Mouse (Mus musculus) 3T3-L1 (cell line): ENCODE measurements around the gene Sf1.
A peak's percentile ranks its signal among the peaks of the same experiment; 100 is the strongest.

ENCODE experiments used
- DNase-seq: peaks from one replicate; pipeline ENCODE4 v3.0.0-alpha.2; 2015; ENCODE audit warnings: low read depth, low spot score

Sf1 gene

DNA sequence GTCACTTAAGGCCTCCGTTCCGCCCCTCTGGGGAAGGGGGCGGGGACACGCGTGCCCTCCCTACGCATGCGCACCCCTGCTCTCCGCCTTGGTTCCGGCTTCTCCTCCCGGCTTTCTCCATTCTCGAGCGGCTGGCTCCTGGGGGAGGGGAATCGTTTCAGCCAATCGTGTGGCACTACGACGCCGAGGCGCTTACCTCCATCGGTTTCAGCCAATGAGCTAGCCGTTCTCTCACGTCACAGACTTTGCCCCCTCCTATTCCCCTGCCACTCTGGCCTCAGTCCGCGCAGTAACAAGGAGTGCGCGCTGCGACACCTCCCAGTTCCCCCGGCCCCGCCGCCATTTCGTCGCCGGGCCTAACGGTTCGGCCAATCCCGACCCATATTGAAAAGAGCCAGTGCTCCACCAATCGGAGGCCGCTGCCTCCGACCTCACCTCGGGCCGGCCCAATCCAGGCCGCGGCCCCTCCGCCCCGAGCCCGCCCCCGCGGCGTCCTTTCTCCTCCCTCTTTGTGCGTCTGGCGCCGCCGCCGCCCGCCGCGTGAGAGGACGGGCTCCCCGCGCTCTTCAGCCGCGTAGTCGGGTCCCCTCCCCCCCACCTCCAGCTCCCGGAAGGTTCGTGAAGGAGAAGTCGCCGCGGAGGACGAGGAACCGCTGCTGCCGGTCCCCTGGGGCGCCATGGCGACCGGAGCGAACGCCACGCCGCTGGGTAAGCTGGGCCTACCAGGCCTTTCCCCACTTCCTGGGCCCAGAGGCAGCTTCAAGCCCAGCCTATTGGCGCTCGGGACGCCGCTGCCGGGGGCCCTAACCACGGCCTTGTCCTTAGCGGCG is at the start of gene Sf1:
Sf1 (plus strand) TSS at position 280 of the 830 bp plus-strand sequence.
- DNase-seq: peak; percentile 100

DNA sequence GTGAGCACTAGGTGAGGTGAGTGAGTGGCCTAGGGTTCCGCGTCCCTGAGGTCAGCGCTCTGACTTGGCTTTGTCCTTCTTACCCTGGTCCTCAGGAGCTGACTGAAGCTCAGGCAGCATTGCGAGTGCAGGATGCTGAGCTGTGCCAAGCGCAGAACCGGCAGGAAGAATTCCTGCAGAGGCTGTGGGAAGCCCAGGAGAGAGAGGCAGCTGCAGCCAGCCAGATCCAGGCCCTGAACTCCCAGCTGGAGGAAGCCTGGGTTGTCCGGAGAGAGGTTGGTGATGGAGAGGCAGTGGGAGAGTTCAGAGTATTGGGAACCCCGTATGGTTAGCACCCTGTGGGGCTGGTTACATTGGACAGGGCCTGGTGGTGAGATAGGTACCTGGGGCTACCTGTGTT is 49.7 kb upstream of the Sf1 start:
- DNase-seq: no peak

GRCm38 (mm10) chr19:6314513-6314912 is 49.0 kb upstream of the Sf1 start:
- DNase-seq: no peak

DNA sequence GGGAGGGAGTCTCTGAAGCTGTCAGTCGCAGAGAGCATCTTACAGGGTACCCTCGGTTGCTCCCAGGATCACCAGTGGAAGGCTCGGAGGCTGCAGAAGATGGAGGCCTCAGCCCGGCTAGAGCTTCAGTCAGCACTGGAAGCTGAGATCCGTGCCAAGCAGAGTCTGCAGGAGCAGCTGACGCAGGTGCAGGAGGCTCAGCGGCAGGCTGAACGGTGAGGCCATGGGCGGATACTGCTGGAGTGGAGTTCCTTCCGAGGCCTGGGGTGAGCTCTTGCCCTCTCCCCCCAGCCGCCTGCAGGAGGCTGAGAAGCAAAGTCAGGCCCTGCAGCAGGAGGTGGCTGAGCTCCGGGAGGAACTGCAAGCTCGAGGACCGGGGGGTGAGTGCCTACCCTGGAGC is 47.9 kb upstream of the Sf1 start:
- no peak for DNase-seq

GRCm38 (mm10) chr19:6318145-6318544 is 45.3 kb upstream of the Sf1 start:
- DNase-seq: no peak

GRCm38 (mm10) chr19:6321358-6321757 is 42.1 kb upstream of the Sf1 start:
- DNase-seq: no peak

- DNase-seq: peak; percentile 81
Observed at GRCm38 (mm10) chr19:6321786-6322621, 41.5 kb upstream of the Sf1 start.

GRCm38 (mm10) chr19:6324751-6325150 is 38.7 kb upstream of the Sf1 start:
- no peak for DNase-seq

DNA sequence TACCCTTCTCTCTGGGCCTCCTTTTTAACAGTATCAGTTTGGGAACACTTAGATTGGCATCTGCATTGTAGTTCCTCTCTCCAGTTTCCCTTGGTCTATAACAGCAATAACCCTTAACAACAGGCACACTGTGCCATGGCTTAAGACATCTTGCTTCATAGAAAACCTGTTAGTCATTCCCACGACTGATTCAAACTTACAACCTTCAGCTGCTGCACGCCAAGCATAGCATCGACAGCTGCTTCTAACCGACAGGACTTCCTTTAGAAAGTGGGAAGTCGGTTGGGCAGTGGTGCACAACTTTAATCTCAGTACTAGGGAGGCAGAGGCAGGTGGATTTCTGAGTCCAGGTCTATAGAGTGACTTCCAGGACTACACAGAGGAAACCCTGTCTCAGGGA is 32.3 kb upstream of the Sf1 start:
- peak; percentile 58 for DNase-seq

GRCm38 (mm10) chr19:6331719-6332516 is 31.6 kb upstream of the Sf1 start:
- peak; percentile 83 for DNase-seq

GRCm38 (mm10) chr19:6333761-6334595 is 29.5 kb upstream of the Sf1 start:
- DNase-seq: no peak

GRCm38 (mm10) chr19:6334673-6335457 is 28.6 kb upstream of the Sf1 start, which contains the start of gene Men1:
Gene Men1, plus strand, starts transcription at chr19:6334979.
- peak; percentile 99 for DNase-seq

GRCm38 (mm10) chr19:6335458-6335827 is 28.0 kb upstream of the Sf1 start:
- peak; percentile 51 for DNase-seq

- DNase-seq: no peak
Observed at GRCm38 (mm10) chr19:6336920-6337319, 26.6 kb upstream of the Sf1 start.

GRCm38 (mm10) chr19:6338171-6338570 is 25.3 kb upstream of the Sf1 start:
- DNase-seq: no peak

- no peak for DNase-seq
Observed at GRCm38 (mm10) chr19:6338716-6339115, 24.8 kb upstream of the Sf1 start.

DNA sequence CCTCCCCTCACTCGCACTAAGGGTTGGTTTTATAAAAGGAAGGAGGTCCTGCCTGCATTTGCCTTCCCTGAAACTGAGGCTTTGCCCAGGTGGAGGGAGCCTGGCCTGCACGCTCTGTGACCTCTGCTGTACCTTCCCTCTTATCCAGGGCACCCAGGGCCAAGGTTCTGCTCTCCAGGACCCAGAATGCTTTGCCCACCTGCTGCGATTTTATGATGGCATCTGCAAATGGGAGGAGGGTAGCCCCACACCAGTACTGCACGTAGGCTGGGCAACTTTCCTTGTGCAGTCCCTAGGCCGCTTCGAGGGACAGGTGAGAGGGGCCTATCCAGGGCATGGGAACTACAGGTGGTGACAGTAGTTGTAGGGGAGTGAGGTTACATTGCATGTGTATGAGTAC is 24.3 kb upstream of the Sf1 start:
- no peak for DNase-seq

DNA sequence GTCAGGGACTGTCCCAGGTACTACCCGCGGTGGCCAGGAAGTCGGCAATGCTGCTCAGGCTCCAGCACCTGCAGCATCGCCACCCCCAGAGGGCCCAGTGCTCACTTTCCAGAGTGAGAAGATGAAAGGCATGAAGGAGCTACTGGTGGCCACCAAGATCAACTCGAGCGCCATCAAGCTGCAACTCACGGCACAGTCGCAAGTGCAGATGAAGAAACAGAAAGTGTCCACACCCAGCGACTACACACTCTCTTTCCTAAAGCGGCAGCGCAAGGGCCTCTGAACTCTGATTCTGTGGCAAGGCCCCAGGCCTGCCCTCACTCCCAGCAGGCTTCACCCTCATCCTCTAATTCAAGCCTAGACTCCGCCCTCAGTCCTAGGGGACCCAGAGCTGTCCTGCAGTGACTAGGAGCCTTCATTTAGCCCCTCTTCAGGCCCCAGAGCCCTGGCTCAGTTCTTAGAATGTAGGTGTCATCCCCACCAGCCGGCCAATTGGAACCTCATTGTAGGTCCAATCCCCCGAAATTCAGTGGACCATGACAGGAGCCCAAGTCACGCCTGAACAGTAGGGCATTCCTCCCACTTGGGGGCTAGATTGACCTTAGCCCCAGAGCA is 23.5 kb upstream of the Sf1 start:
- no peak for DNase-seq

GRCm38 (mm10) chr19:6340524-6341452 is 22.7 kb upstream of the Sf1 start, which contains the start of gene Map4k2:
Gene Map4k2, plus strand, starts transcription at chr19:6341135.
- DNase-seq: peak; percentile 66
